Mouse (Mus musculus): ENCODE results near the gene Celf2.

DNA sequence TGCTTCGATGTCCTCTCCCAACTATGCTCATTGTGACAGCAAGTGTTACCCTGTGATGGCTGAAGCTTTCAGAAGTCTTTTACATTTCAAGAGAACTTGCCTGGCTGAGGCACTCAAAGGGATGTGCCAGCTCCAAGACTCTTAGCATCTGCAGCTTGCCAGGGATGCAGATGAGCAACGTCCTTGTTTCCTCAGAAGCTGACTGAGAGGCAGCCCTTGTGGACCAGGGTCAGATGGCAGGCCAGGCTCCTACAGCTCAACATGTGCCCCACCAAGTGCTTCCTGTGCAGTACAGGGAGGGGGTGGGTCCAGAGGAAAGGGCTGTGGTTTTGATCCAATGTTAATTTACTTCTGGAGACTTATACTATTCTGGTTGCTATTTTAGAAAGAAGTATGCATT lies 285.8 kb downstream of the Celf2 start:
- TF ChIP-seq HCFC1 (IDR thresholded peaks at IDR 0.05; ENCODE audit: borderline replicate concordance, insufficient read depth, low read length) (no peak), MAFK (IDR thresholded peaks at IDR 0.05; ENCODE audit: insufficient read depth, low read depth, low read length) (no peak), ZC3H11A (IDR thresholded peaks at IDR 0.05; ENCODE audit: borderline replicate concordance, low read depth, low read length) (no peak), ZNF384 (IDR thresholded peaks at IDR 0.05; ENCODE audit: low read depth, low read length) (no peak), CHD2 (IDR thresholded peaks at IDR 0.05; ENCODE audit: low read depth, low read length) (no peak)

All from ES-E14 (cell line).